Mouse (Mus musculus) midbrain, embryonic 14.5 days (tissue): ENCODE measurements around the gene Hecw2. TPM values are rescaled to one million over a fixed set of nuclear protein-coding genes. Genes with fewer than 3 reads are reported as not detected.

Source experiments
- ATAC-seq: fragments of 200-750 bp; cut with Nextera tagmentation; 2 replicates; pipeline ENCODE4 v1.8.0; 2017; ENCODE audit warnings: moderate number of reproducible peaks, moderate library complexity; ENCODE audit not compliant: low FRiP score, low TSS enrichment
- DNase-seq: peaks from one replicate; pipeline ENCODE4 v3.0.0-alpha.2; 2015
- H3K27ac ChIP-seq: fragments of 300-500 bp; sonication (generic); replicated peaks from 2 replicates; pipeline ENCODE4 v1.5.1; 2014; ENCODE audit warnings: mild to moderate bottlenecking, low read depth, low read length, moderate library complexity
- H3K27me3 ChIP-seq: fragments of 300-500 bp; sonication (generic); 2 replicates; pipeline ENCODE4 v1.6.1; 2014; ENCODE audit warnings: low read length, control low read depth, mixed read lengths; ENCODE audit not compliant: control insufficient read depth, insufficient read depth
- H3K36me3 ChIP-seq: fragments of 300-500 bp; sonication (generic); 2 replicates; pipeline ENCODE4 v1.6.1; 2014; ENCODE audit warnings: low read length, control low read depth; ENCODE audit not compliant: control insufficient read depth, insufficient read depth
- H3K4me1 ChIP-seq: fragments of 300-500 bp; sonication (generic); 2 replicates; pipeline ENCODE4 v1.6.1; 2014; ENCODE audit warnings: mild to moderate bottlenecking, antibody characterized with exemption, low read length, control low read depth; ENCODE audit not compliant: control insufficient read depth, insufficient read depth
- H3K4me2 ChIP-seq: fragments of 300-500 bp; sonication (generic); 2 replicates; pipeline ENCODE4 v1.6.1; 2014; ENCODE audit warnings: mild to moderate bottlenecking, low read length, moderate library complexity
- H3K4me3 ChIP-seq: fragments of 300-500 bp; sonication (generic); replicated peaks from 2 replicates; pipeline ENCODE4 v1.5.1; 2014; ENCODE audit warnings: low read depth, low read length
- H3K9ac ChIP-seq: fragments of 300-500 bp; sonication (generic); replicated peaks from 2 replicates; pipeline ENCODE4 v1.6.1; 2014; ENCODE audit warnings: mild to moderate bottlenecking, low read length, moderate library complexity
- H3K9me3 ChIP-seq: fragments of 300-500 bp; sonication (generic); 2 replicates; pipeline ENCODE4 v1.6.1; 2016; ENCODE audit warnings: low read length, control low read depth, mixed read lengths; ENCODE audit not compliant: control insufficient read depth
- WGBS: fragments of 180-500 bp; shearing (Covaris S2); extraction: QIAGEN DNeasy Blood & Tissue Kit; methylation state at CpG from one replicate; pipeline ENCODE4 v1.1.7; 2014; 5-methylcytosine and 5-hydroxymethylcytosine counted together
- microRNA-seq: library from miRNA; unstranded; fragments of <30 nt; microRNA quantifications from one replicate; pipeline ENCODE4, GENCODE M21; 2016
- polyA plus RNA-seq: library from polyadenylated mRNA; unstranded; fragments of >200 nt; fragmentation: Nextera tagmentation; extraction: Ambion mirVana; gene quantifications from 2 replicates; pipeline ENCODE4 v1.2.1, GENCODE M21; 2014

The Hecw2 gene
- polyA plus RNA-seq, 1 experiment from 2014 or later: 6.4 TPM

DNA sequence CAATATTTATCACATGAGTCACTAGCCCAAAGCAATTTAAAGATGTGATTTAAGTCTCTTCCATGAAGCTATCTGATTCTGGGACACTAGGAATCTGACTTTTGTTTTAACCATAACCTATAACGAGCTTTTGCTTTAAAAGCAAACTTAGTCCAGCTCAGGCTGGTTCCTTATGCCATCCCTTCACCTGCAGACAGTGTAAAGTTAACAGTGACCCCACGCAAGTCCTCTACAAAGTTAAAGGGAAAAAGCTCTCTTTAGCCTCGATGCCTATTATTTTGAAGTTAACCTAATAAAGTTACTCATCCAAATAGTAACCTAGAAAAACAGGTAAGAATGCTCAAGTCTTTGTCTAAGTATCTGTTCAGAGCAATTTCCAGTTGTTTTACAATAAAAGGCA, 420.4 kb downstream of the Hecw2 start:
- Histone ChIP-seq H3K27ac (no peak overlapping the region), H3K4me2 (no peak overlapping the region), H3K27me3 (no peaks in the 10 kb centered on the region), H3K4me1 (no peaks in the 10 kb centered on the region), H3K9ac (no peak overlapping the region), H3K9me3 (no peaks in the 10 kb centered on the region), H3K4me3 (no peak overlapping the region), H3K36me3 (no peaks in the 10 kb centered on the region)
- DNase-seq (no peak), ATAC-seq (no peak)
- WGBS: 90% methylated on average over 3 of the region's 3 CpGs

DNA sequence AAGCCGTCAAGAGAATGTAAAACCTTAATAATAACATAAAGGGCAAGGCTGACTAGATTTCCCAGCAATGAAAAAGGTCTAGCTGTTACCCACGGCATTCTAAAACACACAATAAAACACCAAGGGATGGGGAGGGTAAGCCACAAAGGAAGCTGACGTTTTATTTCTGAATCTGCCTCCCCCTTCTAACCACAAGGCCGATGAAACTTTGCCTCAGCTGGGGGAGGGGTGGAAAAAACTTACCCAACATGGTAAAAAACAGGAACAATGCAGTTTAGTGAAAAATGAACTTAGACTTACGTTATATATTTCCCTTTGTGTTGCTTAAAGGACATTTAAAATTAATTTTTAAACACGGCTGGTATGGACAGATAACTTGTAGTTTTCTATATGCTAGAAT, 421.0 kb downstream of the Hecw2 start:
- WGBS: 48% methylated on average over 6 of the region's 6 CpGs
- no peak for DNase-seq
- Histone ChIP-seq H3K27me3 (no peaks in the 10 kb centered on the region), H3K36me3 (no peaks in the 10 kb centered on the region), H3K4me3 (no peak overlapping the region), H3K4me1 (no peaks in the 10 kb centered on the region), H3K9me3 (no peaks in the 10 kb centered on the region), H3K9ac (no peak overlapping the region), H3K27ac (no peak overlapping the region), H3K4me2 (no peak overlapping the region)
- ATAC-seq: no peak

DNA sequence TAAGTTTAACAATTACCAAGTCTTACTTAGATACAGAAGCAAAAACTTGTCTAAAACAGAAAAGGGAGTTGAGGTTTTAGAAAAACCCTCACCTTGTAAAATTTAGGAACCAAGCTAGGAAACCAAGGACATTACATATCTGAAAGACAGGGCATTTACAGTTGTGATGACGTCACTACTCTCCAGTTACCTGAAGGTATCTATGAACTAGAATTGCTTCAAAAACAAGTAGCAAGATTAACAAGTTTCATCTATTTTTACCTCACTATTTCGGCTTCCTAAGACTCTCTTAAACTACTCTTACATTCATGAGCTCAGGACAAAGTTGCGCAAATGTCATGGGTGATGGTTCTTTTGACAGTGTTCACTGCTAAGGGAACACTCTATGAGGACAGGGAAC, 422.0 kb downstream of the Hecw2 start:
- Histone ChIP-seq H3K4me3 (no peak overlapping the region), H3K4me1 (no peaks in the 10 kb centered on the region), H3K4me2 (no peak overlapping the region), H3K9me3 (no peaks in the 10 kb centered on the region), H3K27ac (no peak overlapping the region), H3K36me3 (no peaks in the 10 kb centered on the region), H3K9ac (no peak overlapping the region), H3K27me3 (no peaks in the 10 kb centered on the region)
- no peak for ATAC-seq
- WGBS: 88% methylated on average over 3 of the region's 3 CpGs
- no peak for DNase-seq

DNA sequence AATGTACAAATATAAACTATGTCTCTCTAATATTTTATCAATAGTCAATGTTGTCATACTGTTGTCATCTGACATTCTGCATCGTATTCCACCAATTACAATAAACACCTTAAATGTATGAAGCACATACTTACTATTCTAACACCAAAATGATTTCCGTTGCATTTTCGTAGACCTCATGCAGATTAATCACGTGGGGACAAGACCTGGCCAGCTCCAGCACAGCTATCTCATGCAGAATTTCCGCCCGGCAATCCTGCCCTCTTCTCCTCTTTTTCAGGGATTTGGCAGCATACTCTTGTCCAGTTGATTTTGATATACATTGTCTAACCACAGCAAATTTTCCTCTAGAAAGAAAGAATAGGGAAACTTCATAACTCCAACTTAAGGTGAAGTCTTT, 423.5 kb downstream of the Hecw2 start:
- Histone ChIP-seq H3K27me3 (no peaks in the 10 kb centered on the region), H3K4me1 (no peaks in the 10 kb centered on the region), H3K9ac (no peak overlapping the region), H3K4me3 (no peak overlapping the region), H3K9me3 (no peaks in the 10 kb centered on the region), H3K27ac (no peak overlapping the region), H3K4me2 (no peak overlapping the region), H3K36me3 (no peaks in the 10 kb centered on the region)
- ATAC-seq (no peak), DNase-seq (no peak)
- 92% methylated on average over 6 of the region's 6 CpGs for WGBS

DNA sequence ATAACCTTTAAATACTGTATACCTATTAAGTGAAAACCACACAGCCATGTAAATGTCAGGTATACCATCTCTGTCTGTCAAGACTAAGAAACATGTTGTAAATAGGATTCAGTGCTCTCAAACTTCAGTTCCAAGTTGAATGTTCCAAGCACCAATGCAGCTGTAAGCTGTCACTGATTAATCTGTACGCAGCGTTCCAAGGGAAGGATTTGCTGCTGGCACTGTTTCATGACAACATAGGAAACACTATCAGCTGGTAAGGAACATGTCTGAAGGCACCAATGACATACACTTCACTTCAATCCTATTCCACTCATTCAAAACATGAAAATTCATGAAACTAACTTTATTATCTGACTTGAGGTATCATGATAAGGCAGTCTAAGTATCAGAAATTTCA, 428.9 kb downstream of the Hecw2 start:
- no peak overlapping the region for H3K4me2 ChIP-seq
- no peak overlapping the region for H3K4me3 ChIP-seq
- H3K9me3 ChIP-seq: no peaks in the 10 kb centered on the region
- H3K4me1 ChIP-seq: no peaks in the 10 kb centered on the region
- no peaks in the 10 kb centered on the region for H3K36me3 ChIP-seq
- ATAC-seq (no peak), DNase-seq (no peak)
- no peaks in the 10 kb centered on the region for H3K27me3 ChIP-seq
- 89% methylated on average over 2 of the region's 2 CpGs for WGBS
- H3K27ac ChIP-seq: no peak overlapping the region
- no peak overlapping the region for H3K9ac ChIP-seq

DNA sequence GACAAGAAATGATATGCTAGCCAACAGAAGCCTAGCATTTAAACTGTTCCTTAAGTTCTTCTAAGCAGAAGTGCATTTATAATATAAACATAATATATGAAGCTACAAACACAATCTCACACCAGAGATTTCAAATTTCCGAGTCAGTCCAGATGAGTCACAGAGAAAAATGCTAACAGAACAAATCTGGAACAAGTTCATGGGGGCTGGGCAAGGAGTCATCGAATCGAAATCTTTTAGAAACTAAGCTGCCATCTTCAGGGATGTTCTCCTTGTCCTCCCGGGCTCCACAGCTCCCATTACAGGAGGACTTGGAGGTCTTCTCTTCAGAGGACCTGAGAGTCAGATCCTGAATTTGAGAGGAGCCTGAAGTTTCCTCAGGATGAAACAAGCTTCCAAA, 437.7 kb downstream of the Hecw2 start:
- ATAC-seq (no peak), DNase-seq (no peak)
- no peaks in the 10 kb centered on the region for H3K27me3 ChIP-seq
- H3K4me1 ChIP-seq: no peaks in the 10 kb centered on the region
- H3K9ac ChIP-seq: no peak overlapping the region
- 0 out of 2 replicates have a peak, but pooled peaks cover 2% of the 10 kb centered on the region for H3K36me3 ChIP-seq
- 91% methylated on average over 4 of the region's 4 CpGs for WGBS
- no peak overlapping the region for H3K27ac ChIP-seq
- H3K9me3 ChIP-seq: no peaks in the 10 kb centered on the region
- no peak overlapping the region for H3K4me2 ChIP-seq
- no peak overlapping the region for H3K4me3 ChIP-seq

Small RNA genes lying within 50 kb of the gene (microRNA-seq; reads per million reads assigned to microRNA genes)
- gene Mir7681: not detected

Other genes starting within 250 kb of the Hecw2 start
- 0.16 TPM in 1 of 2 replicates, not detected in the other for gene Ccdc150, start 55.5 kb upstream of the Hecw2 start, polyA plus RNA-seq
- 20.9 and 30.5 TPM in 2 replicates for gene Gtf3c3, start 243.8 kb upstream of the Hecw2 start, polyA plus RNA-seq